Mouse (Mus musculus) Patski (cell line): ENCODE results near the gene Tbp. TPM values are rescaled to one million over a fixed set of nuclear protein-coding genes. Genes with fewer than 3 reads are reported as not detected.

Experiments
- ATAC-seq: fragments of 100-300 bp; one replicate; pipeline ENCODE4 v1.8.0; 2021
- CTCF ChIA-PET: fragments of 350-600 bp; sonication (Branson Sonifier 250); formaldehyde crosslinking; loops from one replicate; lab custom pipeline; 2022; ENCODE audit warnings: inconsistent platforms; lab: Charles Lee
- POLR2A ChIA-PET: fragments of 350-600 bp; sonication (Branson Sonifier 250); formaldehyde crosslinking; loops from one replicate; lab custom pipeline; 2022; ENCODE audit warnings: antibody characterized with exemption, inconsistent platforms; lab: Charles Lee
- DNase-seq: peaks from one replicate; pipeline ENCODE4 v3.0.0-alpha.2; 2011; ENCODE audit warnings: low read depth, low spot score
- H3K27me3 ChIP-seq: fragments of 371-371 bp; one replicate; pipeline ENCODE4 v1.5.1; 2021
- CTCF ChIP-seq: fragments of 100-300 bp; IDR thresholded peaks from one replicate; pipeline ENCODE4 v1.5.1; 2021
- in situ Hi-C: fragments of 300-500 bp; cut with MboI; formaldehyde crosslinking; loops from 3 replicates; pipeline ENCODE4 v1.11.1; 2018; ENCODE audit warnings: low pct_unique_long_range_greater_than_20kb, mixed read lengths
- polyA plus RNA-seq: library from polyadenylated mRNA; unstranded; gene quantifications from one replicate; pipeline ENCODE4 v1.2.3, GENCODE M21; 2021

Tbp gene
- polyA plus RNA-seq, 1 experiment from 2014 or later, result 47.7 TPM

DNA sequence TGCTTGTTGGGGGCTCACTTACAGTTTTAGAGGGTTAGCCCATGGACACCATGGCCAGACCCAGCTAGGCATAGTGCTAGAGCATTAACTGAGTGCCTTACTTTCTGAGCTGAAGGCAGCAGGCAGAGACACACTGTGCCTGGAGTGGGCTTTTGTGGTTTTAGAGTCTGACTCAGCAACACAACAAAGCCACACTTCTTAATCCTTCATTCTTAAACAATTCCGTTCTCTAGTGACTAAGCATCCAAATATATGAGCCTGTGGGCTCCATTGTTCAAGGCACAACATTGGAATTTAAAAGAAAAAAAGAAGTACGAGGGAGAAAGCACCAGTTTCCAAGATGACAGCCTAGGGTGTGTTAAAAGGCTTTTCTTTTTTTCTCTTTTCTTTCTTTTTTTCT is 11.0 kb downstream of the Tbp start:
- DNase-seq (peak; percentile 58), ATAC-seq (peak; percentile 98)
- CTCF ChIA-PET, result no interaction called here

DNA sequence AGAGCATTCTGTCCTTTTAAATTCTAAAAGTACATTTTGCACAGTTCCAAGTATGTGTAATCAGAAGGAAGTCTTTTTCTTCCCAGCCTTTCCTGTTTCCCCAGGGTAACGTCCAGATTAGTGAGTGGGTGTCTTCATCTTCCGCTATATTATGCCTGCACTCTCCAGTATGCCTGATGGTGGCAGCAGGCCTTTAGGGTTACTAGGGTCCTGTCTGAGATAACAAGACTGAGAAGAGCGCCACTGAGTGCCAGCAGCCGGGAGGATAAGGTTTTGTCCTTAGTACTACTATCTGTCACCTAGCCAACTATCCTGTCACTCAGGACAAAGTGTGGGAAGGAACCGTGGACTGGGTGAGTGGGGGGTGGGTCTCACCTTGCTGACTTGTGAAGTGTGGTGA is 18.1 kb downstream of the Tbp start:
- in situ Hi-C loops, result no loop called here
- DNase-seq, result no peak

More for the DNA sequence above, 11.0 kb downstream of the Tbp start:
- H3K27me3 ChIP-seq, result no peaks in the 10 kb centered on the region
- POLR2A ChIA-PET, result interaction anchor here (1.5 kb wide), 1 partner anchor 9 kb away, joined by 4 read pairs; no protein-coding TSS in a partner anchor
- no peak for TF ChIP-seq CTCF
- in situ Hi-C loops, result no loop called here

DNA sequence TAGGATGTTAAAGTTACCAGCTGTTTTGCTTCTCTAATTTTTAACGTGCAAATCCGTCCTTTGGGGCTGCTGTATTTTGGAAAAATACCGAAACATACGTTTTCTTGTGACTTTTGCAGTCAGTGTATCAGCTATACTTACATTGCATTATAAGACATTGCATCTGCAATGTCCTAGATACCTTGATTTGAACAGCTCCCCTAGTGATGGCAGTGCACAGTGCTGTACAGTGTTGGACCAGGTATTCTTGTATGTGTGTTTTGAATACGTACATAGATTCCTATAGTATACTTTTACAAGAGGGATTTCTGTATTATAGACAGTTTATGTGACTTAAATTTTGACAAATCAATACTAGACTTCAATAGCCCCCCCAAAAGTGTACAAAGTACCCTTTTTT is 18.5 kb downstream of the Tbp start:
- ATAC-seq, result no peak
- in situ Hi-C loops, result no loop called here
- no peaks in the 10 kb centered on the region for H3K27me3 ChIP-seq
- POLR2A ChIA-PET, result no interaction called here
- DNase-seq, result no peak
- TF ChIP-seq CTCF, result no peak
- CTCF ChIA-PET, result interaction anchor here (1.3 kb wide), 1 partner anchor 9 kb away, joined by 3 read pairs; no protein-coding TSS in a partner anchor

More for the DNA sequence above, 18.1 kb downstream of the Tbp start:
- H3K27me3 ChIP-seq, result no peaks in the 10 kb centered on the region
- ChIA-PET POLR2A (no interaction called here), CTCF (interaction anchor here (1.3 kb wide), 1 partner anchor 9 kb away, joined by 3 read pairs; no protein-coding TSS in a partner anchor)
- no peak for TF ChIP-seq CTCF
- ATAC-seq, result no peak

DNA sequence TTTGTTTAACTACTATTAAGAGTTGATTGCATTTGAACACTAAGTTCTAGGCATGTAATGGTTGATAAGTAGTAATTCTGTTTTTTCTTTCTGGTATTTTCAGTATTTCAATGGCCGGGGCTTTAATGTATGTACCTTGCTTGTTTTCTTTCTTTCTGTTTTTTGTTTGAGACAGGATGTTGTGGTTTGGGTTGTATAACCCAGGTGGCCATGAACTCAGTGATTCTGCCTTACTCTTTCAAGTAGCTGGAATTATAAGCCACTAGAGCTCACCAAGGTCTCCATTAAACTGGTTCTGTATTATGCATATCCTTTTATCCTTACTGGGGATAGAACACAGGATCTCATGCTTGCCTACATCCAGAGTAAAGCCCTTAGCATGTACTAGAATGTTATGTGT is 19.1 kb downstream of the Tbp start:
- ChIA-PET POLR2A (interaction anchor here (1.2 kb wide), 1 partner anchor 7 kb away, joined by 4 read pairs; no protein-coding TSS in a partner anchor), CTCF (interaction anchor here (1.3 kb wide), 1 partner anchor 10 kb away, joined by 3 read pairs; no protein-coding TSS in a partner anchor)
- no peak for TF ChIP-seq CTCF
- H3K27me3 ChIP-seq, result no peaks in the 10 kb centered on the region
- in situ Hi-C loops, result no loop called here
- DNase-seq, result no peak
- ATAC-seq, result no peak

DNA sequence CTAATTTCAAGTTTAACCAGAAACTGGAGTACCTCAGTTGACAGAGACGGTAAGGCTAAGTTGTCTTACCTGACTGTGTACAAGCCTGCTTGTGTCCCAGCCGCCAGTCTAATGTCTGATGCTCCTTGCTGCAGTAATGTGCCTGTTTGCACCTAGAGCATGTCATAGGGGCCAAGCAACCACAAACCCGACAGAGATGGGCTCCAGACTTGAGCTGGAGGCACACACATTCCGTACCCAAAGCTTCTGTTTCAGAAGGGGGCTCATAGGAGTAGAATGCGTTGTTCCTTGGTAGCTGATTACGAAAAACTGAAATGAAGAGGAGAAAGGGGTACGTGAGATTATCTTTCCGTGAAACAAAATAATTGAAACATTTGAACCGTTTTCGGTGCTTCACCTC is 26.6 kb downstream of the Tbp start:
- no peak for TF ChIP-seq CTCF
- CTCF ChIA-PET, result no interaction called here
- in situ Hi-C loops, result no loop called here
- DNase-seq (no peak), ATAC-seq (no peak)
- POLR2A ChIA-PET, result interaction anchor here (1.0 to 1.2 kb wide), 2 partner anchors 20 to 38 kb away, joined by 3 to 4 read pairs; partner anchors contain the start of gene Prdm9
- no peaks in the 10 kb centered on the region for H3K27me3 ChIP-seq

DNA sequence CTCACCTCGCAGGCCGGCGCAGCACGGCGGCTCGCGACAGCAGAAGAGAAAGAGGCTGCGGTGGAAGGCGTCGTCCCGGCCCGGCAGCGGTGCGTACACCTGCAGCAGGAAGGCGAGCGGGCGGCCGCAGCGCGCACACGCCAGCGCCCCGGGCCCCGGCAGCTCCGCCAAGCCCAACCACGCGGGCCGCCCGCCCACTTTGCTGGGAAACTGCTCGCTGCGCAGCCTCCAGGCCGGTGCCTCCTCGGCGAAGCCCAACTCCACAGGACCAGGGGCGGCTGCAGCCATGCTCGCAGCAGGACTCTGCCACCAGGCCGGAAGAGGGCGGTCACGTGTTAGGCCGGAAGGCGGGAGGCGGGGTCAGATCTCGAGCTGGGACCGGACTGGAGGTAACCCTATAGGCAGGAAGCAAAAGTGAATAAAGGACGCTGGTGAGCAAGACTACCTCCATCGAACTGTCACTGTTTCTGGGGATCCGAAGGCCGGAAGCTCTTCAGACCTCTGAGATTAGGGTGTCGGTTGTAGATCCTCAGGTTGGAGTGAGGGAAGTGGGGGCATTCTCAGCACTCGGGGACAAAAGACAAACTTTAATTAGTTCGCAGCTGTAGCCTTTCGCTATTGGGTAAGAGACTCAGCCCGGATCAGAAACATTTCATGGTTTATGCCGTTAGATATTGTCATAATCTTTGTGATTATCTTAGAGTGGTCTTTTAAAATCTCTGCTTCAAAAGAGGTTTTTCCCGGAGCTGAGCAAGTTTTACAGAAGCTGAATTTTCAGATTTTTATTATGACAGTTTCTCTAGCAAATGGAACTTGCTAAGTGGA is 27.5 kb downstream of the Tbp start, which contains the start of gene Pdcd2:
Gene Pdcd2 (minus strand): TSS at position 316 of the 825 bp plus-strand sequence.
- ATAC-seq, result peak; percentile 99
- H3K27me3 ChIP-seq, result no peaks in the 10 kb centered on the region
- DNase-seq, result peak; percentile 71
- in situ Hi-C loops, result no loop called here
- ChIA-PET POLR2A (interaction anchor here (1.0 to 1.2 kb wide), 2 partner anchors 19 to 37 kb away, joined by 3 to 4 read pairs; partner anchors contain the start of gene Prdm9), CTCF (interaction anchor here (1.4 kb wide), 1 partner anchor 12 kb away, joined by 6 read pairs; no protein-coding TSS in a partner anchor)
- peak; percentile 16 for TF ChIP-seq CTCF

DNA sequence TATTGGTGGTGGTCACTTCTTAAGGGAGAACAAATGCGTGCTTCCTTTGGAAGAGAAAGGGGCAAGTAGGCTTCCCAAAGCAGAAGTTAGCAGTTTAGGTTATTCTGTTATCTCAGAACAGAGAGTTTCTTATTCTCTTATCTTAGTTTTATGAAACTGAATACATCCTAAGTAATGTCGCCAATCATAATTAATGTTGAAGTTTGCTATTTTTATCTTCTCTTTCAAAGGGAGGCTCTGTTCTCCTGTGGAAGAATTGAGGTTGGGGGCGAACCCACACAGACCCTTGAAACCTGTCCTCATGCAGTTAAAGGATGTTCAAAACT is 28.1 kb downstream of the Tbp start:
- ChIA-PET POLR2A (no interaction called here), CTCF (interaction anchor here (1.4 kb wide), 1 partner anchor 11 kb away, joined by 6 read pairs; no protein-coding TSS in a partner anchor)
- ATAC-seq (no peak), DNase-seq (no peak)
- TF ChIP-seq CTCF, result no peak
- in situ Hi-C loops, result no loop called here
- H3K27me3 ChIP-seq, result no peaks in the 10 kb centered on the region

DNA sequence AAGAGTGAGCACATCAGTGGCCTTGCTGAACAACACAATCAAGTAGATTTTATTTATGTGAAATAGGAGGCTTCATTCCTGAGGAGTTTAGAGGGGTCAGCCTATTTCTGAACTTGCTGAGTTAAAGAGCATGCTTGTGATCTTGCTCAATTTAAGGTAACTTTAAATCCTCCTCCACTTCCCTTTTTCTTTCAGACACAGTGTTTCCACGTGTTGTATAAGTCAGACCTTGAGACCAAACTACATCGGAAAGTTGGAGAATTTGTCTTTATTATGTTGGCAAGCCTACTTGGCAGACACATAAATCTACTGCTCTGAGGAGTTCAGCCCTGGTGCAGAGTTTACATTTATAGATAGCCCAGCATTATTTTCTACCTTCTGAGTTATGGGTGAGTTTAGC is 29.2 kb downstream of the Tbp start:
- no peaks in the 10 kb centered on the region for H3K27me3 ChIP-seq
- TF ChIP-seq CTCF, result no peak
- in situ Hi-C loops, result no loop called here
- POLR2A ChIA-PET, result interaction anchor here (2.0 kb wide), 1 partner anchor 36 kb away, joined by 6 read pairs; the partner anchor contains the start of gene Prdm9
- ATAC-seq (no peak), DNase-seq (no peak)
- CTCF ChIA-PET, result interaction anchor here (0.8 to 1.1 kb wide), 2 partner anchors 12 to 33 kb away, joined by 3 read pairs; no protein-coding TSS in a partner anchor

DNA sequence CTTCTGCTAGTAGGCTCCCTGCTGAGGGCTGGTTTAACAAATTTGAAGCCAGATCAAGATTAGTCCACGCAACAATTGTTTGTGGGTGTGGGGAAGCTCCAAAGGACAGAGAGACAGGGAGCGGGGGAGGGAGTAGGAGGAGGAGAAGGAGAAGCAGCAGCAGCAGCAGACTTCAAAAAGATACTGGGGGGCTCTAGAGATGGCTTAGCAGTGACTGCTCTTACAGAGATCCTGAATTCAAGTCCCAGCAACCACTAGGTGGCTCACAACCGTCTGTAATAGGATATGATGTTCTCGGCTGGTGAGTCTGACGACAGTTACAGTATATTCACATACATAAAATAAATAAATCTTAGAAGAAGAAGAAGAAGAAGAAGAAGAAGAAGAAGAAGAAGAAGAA is 30.5 kb downstream of the Tbp start:
- DNase-seq, result no peak
- in situ Hi-C loops, result no loop called here
- CTCF ChIA-PET, result interaction anchor here (0.8 to 1.1 kb wide), 4 partner anchors 11 to 23 kb away, joined by 3 read pairs; no protein-coding TSS in a partner anchor
- no peaks in the 10 kb centered on the region for H3K27me3 ChIP-seq
- TF ChIP-seq CTCF, result peak; percentile 60
- POLR2A ChIA-PET, result interaction anchor here (2.0 kb wide), 1 partner anchor 34 kb away, joined by 6 read pairs; the partner anchor contains the start of gene Prdm9
- no peak for ATAC-seq

DNA sequence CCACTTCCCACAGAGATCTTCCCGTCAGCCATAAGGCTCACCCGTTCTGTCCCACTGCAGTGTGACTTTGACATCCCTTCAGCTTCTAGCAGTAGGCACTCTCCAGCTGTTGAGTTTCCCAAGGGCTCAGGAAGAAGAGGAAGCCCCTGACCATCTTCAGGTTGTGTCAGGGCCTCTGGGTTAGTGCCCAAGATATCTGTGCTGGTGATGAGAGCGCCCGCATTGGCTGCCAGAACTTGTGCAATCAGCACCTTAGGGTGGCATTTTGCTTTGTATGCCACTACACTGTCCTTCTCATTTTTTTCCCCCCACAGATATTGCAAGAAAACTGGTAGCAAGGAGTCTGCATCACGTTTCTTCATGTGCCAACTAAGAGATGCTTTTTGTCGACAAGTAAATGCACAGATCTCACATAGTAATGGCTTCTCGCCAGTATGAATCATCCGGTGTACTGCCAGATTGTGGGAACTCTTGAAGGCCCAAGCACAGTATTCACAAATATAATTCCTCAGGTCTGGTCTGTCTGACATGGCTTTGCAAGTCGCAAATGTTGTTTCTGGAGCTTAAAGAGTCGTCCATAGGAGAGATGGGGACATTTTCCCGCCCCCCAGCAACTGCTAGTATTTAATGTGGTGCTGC is 35.6 kb downstream of the Tbp start:
- no peak for ATAC-seq
- peaks cover 22% of the 10 kb centered on the region for H3K27me3 ChIP-seq
- TF ChIP-seq CTCF, result no peak
- POLR2A ChIA-PET, result no interaction called here
- no peak for DNase-seq
- in situ Hi-C loops, result no loop called here
- CTCF ChIA-PET, result no interaction called here
